Mouse (Mus musculus): ENCODE results near the gene Kxd1. TPM values are rescaled to one million over a fixed set of nuclear protein-coding genes. Genes with fewer than 3 reads are reported as not detected.

Kxd1 gene
- polyA plus RNA-seq, 1 experiment from 2014 or later: 81.8 TPM

- 15% methylated on average over 46 of the region's 46 CpGs for WGBS
- ATAC-seq (replicated peaks; ENCODE audit: low FRiP score, low read depth): no peak
Measured at GRCm38 (mm10) chr8:70503062-70503750, 24.6 kb downstream of the Kxd1 start.

GRCm38 (mm10) chr8:70502540-70502939, 25.2 kb downstream of the Kxd1 start:
- no peak overlapping the region for H3K9ac ChIP-seq (ENCODE audit: low read depth, low read length)

More at GRCm38 (mm10) chr8:70503062-70503750, 24.6 kb downstream of the Kxd1 start:
- H3K27ac ChIP-seq: no peak overlapping the region
- no peak overlapping the region for H3K4me3 ChIP-seq (replicated peaks; ENCODE audit: low read depth, low read length)
- DNase-seq (ENCODE audit: low spot score): peak; percentile 89
- H3K9me3 ChIP-seq (replicated peaks; ENCODE audit: low read length): no peaks in the 10 kb centered on the region
- H3K4me2 ChIP-seq (ENCODE audit: low read length): peak overlapping the region; percentile 32
- H3K27me3 ChIP-seq (ENCODE audit: insufficient read depth, low read length): peaks cover 41% of the 10 kb centered on the region
- peaks cover 8% of the 10 kb centered on the region; the same call in 1 of the 2 replicates for H3K36me3 ChIP-seq (ENCODE audit: insufficient read depth, low read length)
- TF ChIP-seq CTCF (IDR thresholded peaks at IDR 0.05; ENCODE audit: low read depth): peak; percentile 81
- H3K9ac ChIP-seq (ENCODE audit: low read depth, low read length): no peak overlapping the region
- peaks cover 18% of the 10 kb centered on the region for H3K4me1 ChIP-seq (replicated peaks; ENCODE audit: insufficient read depth, low read length)

GRCm38 (mm10) chr8:70501820-70502529, 25.8 kb downstream of the Kxd1 start:
- Histone ChIP-seq H3K27me3 (ENCODE audit: insufficient read depth, low read length) (peaks cover 42% of the 10 kb centered on the region), H3K9ac (ENCODE audit: low read depth, low read length) (no peak overlapping the region), H3K4me2 (ENCODE audit: low read length) (0 out of 2 replicates have a peak overlapping the region, but pooled peaks have one; percentile 21), H3K9me3 (replicated peaks; ENCODE audit: low read length) (no peaks in the 10 kb centered on the region), H3K4me1 (replicated peaks; ENCODE audit: insufficient read depth, low read length) (peaks cover 18% of the 10 kb centered on the region), H3K27ac (no peak overlapping the region), H3K36me3 (ENCODE audit: insufficient read depth, low read length) (no peaks in the 10 kb centered on the region), H3K4me3 (replicated peaks; ENCODE audit: low read depth, low read length) (no peak overlapping the region)
- no peak for DNase-seq (ENCODE audit: low spot score)
- TF ChIP-seq CTCF (IDR thresholded peaks at IDR 0.05; ENCODE audit: low read depth): no peak
- no peak for ATAC-seq (replicated peaks; ENCODE audit: low FRiP score, low read depth)
- WGBS: 10% methylated on average over 23 of the region's 23 CpGs

More at GRCm38 (mm10) chr8:70502540-70502939, 25.2 kb downstream of the Kxd1 start:
- Histone ChIP-seq H3K4me3 (replicated peaks; ENCODE audit: low read depth, low read length) (no peak overlapping the region), H3K27ac (no peak overlapping the region), H3K9me3 (replicated peaks; ENCODE audit: low read length) (no peaks in the 10 kb centered on the region), H3K4me2 (ENCODE audit: low read length) (0 out of 2 replicates have a peak overlapping the region, but pooled peaks have one; percentile 21), H3K36me3 (ENCODE audit: insufficient read depth, low read length) (peaks cover 3% of the 10 kb centered on the region; the same call in 1 of the 2 replicates), H3K4me1 (replicated peaks; ENCODE audit: insufficient read depth, low read length) (peaks cover 18% of the 10 kb centered on the region), H3K27me3 (ENCODE audit: insufficient read depth, low read length) (peaks cover 41% of the 10 kb centered on the region)
- ATAC-seq (replicated peaks; ENCODE audit: low FRiP score, low read depth) (no peak), DNase-seq (ENCODE audit: low spot score) (no peak)
- WGBS: 37% methylated on average over 12 of the region's 12 CpGs
- no peak for TF ChIP-seq CTCF (IDR thresholded peaks at IDR 0.05; ENCODE audit: low read depth)

GRCm38 (mm10) chr8:70500386-70501301, 27.1 kb downstream of the Kxd1 start:
- Histone ChIP-seq H3K4me3 (replicated peaks; ENCODE audit: low read depth, low read length) (no peak overlapping the region), H3K9ac (ENCODE audit: low read depth, low read length) (no peak overlapping the region), H3K9me3 (replicated peaks; ENCODE audit: low read length) (no peaks in the 10 kb centered on the region), H3K27me3 (ENCODE audit: insufficient read depth, low read length) (peaks cover 55% of the 10 kb centered on the region), H3K27ac (no peak overlapping the region), H3K36me3 (ENCODE audit: insufficient read depth, low read length) (no peaks in the 10 kb centered on the region), H3K4me1 (replicated peaks; ENCODE audit: insufficient read depth, low read length) (peaks cover 13% of the 10 kb centered on the region), H3K4me2 (ENCODE audit: low read length) (peak overlapping the region; percentile 23; the same call in 1 of the 2 replicates)
- no peak for TF ChIP-seq CTCF (IDR thresholded peaks at IDR 0.05; ENCODE audit: low read depth)
- DNase-seq (ENCODE audit: low spot score): no peak
- ATAC-seq (replicated peaks; ENCODE audit: low FRiP score, low read depth): no peak
- WGBS: 12% methylated on average over 39 of the region's 39 CpGs

- 8% methylated on average over 12 of the region's 12 CpGs for WGBS
- Histone ChIP-seq H3K27me3 (ENCODE audit: insufficient read depth, low read length) (peaks cover 83% of the 10 kb centered on the region), H3K4me1 (replicated peaks; ENCODE audit: insufficient read depth, low read length) (peaks cover 9% of the 10 kb centered on the region; the same call in 1 of the 2 replicates), H3K4me2 (ENCODE audit: low read length) (peak overlapping the region; percentile 18; the same call in 1 of the 2 replicates), H3K9me3 (replicated peaks; ENCODE audit: low read length) (no peaks in the 10 kb centered on the region), H3K9ac (ENCODE audit: low read depth, low read length) (peak overlapping the region; percentile 23; the same call in 1 of the 2 replicates), H3K4me3 (replicated peaks; ENCODE audit: low read depth, low read length) (0 out of 2 replicates have a peak overlapping the region, but pooled peaks have one; percentile 4), H3K27ac (no peak overlapping the region), H3K36me3 (ENCODE audit: insufficient read depth, low read length) (no peaks in the 10 kb centered on the region)
- ATAC-seq (replicated peaks; ENCODE audit: low FRiP score, low read depth): no peak
- TF ChIP-seq CTCF (IDR thresholded peaks at IDR 0.05; ENCODE audit: low read depth): no peak
- DNase-seq (ENCODE audit: low spot score): no peak
Measured at GRCm38 (mm10) chr8:70495771-70496062, 32.0 kb downstream of the Kxd1 start.
